Mouse (Mus musculus) forebrain, embryonic 16.5 days (tissue): ENCODE results near the gene Gabbr1. TPM values are rescaled to one million over a fixed set of nuclear protein-coding genes. Genes with fewer than 3 reads are reported as not detected.

Source experiments
- ATAC-seq: fragments of 200-750 bp; cut with Nextera tagmentation; 2 replicates; pipeline ENCODE4 v1.8.0; 2017; ENCODE audit warnings: mild to moderate bottlenecking, moderate library complexity
- H3K27ac ChIP-seq: fragments of 300-500 bp; sonication (generic); 2 replicates; pipeline ENCODE4 v1.5.1; 2014; ENCODE audit warnings: low read length, control low read depth
- H3K27me3 ChIP-seq: fragments of 300-500 bp; sonication (generic); replicated peaks from 2 replicates; pipeline ENCODE4 v1.6.1; 2014; ENCODE audit warnings: low read length; ENCODE audit not compliant: control insufficient read depth, insufficient read depth
- H3K36me3 ChIP-seq: fragments of 300-500 bp; sonication (generic); 2 replicates; pipeline ENCODE4 v1.6.1; 2014; ENCODE audit not compliant: control insufficient read depth, insufficient read depth
- H3K4me1 ChIP-seq: fragments of 300-500 bp; sonication (generic); replicated peaks from 2 replicates; pipeline ENCODE4 v1.6.1; 2014; ENCODE audit warnings: low read length; ENCODE audit not compliant: control insufficient read depth, insufficient read depth
- H3K4me2 ChIP-seq: fragments of 300-500 bp; sonication (generic); 2 replicates; pipeline ENCODE4 v1.6.1; 2014; ENCODE audit warnings: mild to moderate bottlenecking, low read length, control low read depth
- H3K4me3 ChIP-seq: fragments of 300-500 bp; sonication (generic); replicated peaks from 2 replicates; pipeline ENCODE4 v1.5.1; 2014; ENCODE audit warnings: mild to moderate bottlenecking, low read length, control low read depth
- H3K9ac ChIP-seq: fragments of 300-500 bp; sonication (generic); replicated peaks from 2 replicates; pipeline ENCODE4 v1.6.1; 2014; ENCODE audit warnings: low read depth, low read length, control low read depth
- H3K9me3 ChIP-seq: fragments of 300-500 bp; sonication (generic); 2 replicates; pipeline ENCODE4 v1.6.1; 2016; ENCODE audit warnings: low read length; ENCODE audit not compliant: control insufficient read depth
- WGBS: fragments of 180-500 bp; shearing (Covaris S2); extraction: QIAGEN DNeasy Blood & Tissue Kit; methylation state at CpG from one replicate; pipeline ENCODE4 v1.1.7; 2014; 5-methylcytosine and 5-hydroxymethylcytosine counted together
- polyA plus RNA-seq: library from polyadenylated mRNA; unstranded; fragments of >200 nt; fragmentation: Nextera tagmentation; extraction: Ambion mirVana; gene quantifications from 2 replicates; pipeline ENCODE4 v1.2.1, GENCODE M21; 2015

Gene Gabbr1
- polyA plus RNA-seq, 1 experiment from 2014 or later = 58.6 TPM

DNA sequence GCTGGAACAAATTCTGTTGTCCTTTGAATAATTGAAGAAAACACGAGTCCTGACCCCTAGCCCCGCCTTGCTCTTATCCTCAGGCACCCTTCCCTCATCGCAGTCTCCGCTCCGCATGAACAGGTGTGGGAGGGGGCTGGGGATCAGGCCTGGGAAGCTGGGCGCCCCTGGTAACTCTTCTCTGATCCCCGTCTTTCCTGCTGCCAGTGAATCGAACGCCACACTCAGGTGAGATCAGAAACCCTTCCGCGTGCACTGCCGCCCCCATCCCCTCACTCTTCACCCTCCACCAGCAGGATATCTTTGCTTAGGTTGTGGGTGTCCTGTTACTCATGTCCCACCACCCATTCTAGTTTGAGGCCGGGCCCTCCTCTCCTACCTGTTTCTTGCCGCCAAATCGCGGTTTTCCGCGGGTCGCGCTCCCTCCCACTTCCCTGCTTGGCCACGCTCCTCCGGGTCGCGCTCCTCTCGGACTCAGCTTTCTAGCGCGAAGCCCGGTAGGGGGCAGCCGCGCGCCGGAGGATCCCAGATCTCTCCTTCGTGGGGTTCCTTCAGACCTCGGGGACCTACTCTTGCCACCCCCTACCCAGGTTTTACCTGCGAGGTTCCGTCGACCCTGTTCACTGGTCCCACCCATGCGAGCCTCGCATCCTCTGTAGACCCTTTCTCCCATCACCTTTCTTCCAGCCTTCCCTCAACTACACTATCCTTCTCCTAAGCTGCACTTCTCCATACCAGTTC lies 4.0 kb downstream of the Gabbr1 start:
- H3K9me3 ChIP-seq = no peaks in the 10 kb centered on the region
- peak; percentile 13 for ATAC-seq
- peaks cover 57% of the 10 kb centered on the region for H3K4me1 ChIP-seq
- peak overlapping the region; percentile 71 for H3K4me2 ChIP-seq
- H3K27me3 ChIP-seq = no peaks in the 10 kb centered on the region
- H3K27ac ChIP-seq = peak overlapping the region; percentile 51
- WGBS = 3% methylated on average over 39 of the region's 39 CpGs
- H3K36me3 ChIP-seq = peaks cover 2% of the 10 kb centered on the region; the same call in 1 of the 2 replicates
- peak overlapping the region; percentile 91 for H3K9ac ChIP-seq
- H3K4me3 ChIP-seq = peak overlapping the region; percentile 80

DNA sequence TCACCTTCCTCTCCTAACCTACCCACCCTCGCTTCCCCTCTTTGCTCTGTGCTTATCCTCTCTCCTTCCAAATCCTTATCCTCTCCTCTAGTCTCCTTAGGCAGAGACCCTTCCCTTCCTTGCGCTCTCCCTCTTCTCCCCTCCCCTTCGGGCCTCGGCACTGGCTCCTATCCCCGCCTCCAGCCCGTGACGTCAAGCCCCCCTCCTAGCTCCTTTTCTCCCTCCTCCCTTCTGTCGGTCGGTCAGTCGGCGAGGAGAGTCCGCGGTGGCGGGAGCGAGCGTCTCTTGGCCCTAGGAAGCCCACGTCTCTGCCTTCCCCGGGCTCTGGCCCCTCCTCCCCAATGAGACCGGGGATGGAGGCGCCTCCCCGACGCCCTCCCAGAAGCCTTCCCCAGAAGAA lies 4.6 kb downstream of the Gabbr1 start:
- no peaks in the 10 kb centered on the region for H3K9me3 ChIP-seq
- H3K9ac ChIP-seq = peak overlapping the region; percentile 91
- H3K4me3 ChIP-seq = peak overlapping the region; percentile 80
- peak overlapping the region; percentile 71 for H3K4me2 ChIP-seq
- H3K27me3 ChIP-seq = no peaks in the 10 kb centered on the region
- H3K36me3 ChIP-seq = peaks cover 5% of the 10 kb centered on the region; the same call in 1 of the 2 replicates
- WGBS = 2% methylated on average over 22 of the region's 22 CpGs
- peaks cover 53% of the 10 kb centered on the region for H3K4me1 ChIP-seq
- peak; percentile 63 for ATAC-seq
- H3K27ac ChIP-seq = peak overlapping the region; percentile 51

DNA sequence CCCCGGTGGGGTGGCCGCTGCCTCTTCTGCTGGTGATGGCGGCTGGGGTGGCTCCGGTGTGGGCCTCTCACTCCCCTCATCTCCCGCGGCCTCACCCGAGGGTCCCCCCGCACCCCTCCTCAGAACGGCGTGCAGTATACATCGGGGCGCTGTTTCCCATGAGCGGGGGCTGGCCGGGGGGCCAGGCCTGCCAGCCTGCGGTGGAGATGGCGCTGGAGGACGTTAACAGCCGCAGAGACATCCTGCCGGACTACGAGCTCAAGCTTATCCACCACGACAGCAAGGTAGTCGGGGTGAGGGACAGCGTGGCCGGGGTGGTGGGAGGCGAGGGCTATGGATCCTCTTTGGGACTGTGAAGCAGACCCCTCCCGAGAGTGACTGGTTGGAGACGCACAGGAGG lies 5.1 kb downstream of the Gabbr1 start:
- peak overlapping the region; percentile 71 for H3K4me2 ChIP-seq
- ATAC-seq = peak; percentile 36
- H3K27me3 ChIP-seq = no peaks in the 10 kb centered on the region
- WGBS = 1% methylated on average over 24 of the region's 27 CpGs
- peak overlapping the region; percentile 91 for H3K9ac ChIP-seq
- H3K36me3 ChIP-seq = peaks cover 5% of the 10 kb centered on the region; the same call in 1 of the 2 replicates
- peak overlapping the region; percentile 51 for H3K27ac ChIP-seq
- peak overlapping the region; percentile 80 for H3K4me3 ChIP-seq
- H3K9me3 ChIP-seq = no peaks in the 10 kb centered on the region
- peaks cover 53% of the 10 kb centered on the region for H3K4me1 ChIP-seq

DNA sequence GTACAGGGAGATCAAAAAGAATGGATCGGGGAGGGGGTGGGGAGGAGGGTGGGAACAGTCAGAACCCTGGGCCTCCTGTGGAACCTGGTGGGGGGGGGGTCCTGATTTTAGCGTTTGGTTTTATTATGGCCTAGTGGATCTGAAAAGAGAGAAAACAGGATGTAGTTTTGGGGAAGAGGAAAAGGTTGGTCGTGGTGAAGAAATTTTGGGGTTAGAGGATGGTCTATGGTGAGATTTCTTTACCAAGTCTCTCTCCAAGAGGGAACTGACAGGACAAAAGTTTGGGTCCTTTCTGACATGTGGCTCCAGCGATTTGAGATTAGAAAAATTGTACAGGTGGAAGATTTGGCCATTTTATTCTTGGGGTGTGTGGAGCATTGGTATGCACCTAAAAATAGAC lies 6.0 kb downstream of the Gabbr1 start:
- Histone ChIP-seq H3K9me3 (no peaks in the 10 kb centered on the region), H3K4me3 (peak overlapping the region; percentile 80), H3K4me1 (peaks cover 54% of the 10 kb centered on the region), H3K36me3 (peaks cover 13% of the 10 kb centered on the region; the same call in 1 of the 2 replicates), H3K27ac (no peak overlapping the region), H3K9ac (peak overlapping the region; percentile 91), H3K4me2 (peak overlapping the region; percentile 71), H3K27me3 (no peaks in the 10 kb centered on the region)
- ATAC-seq = no peak
- WGBS = 48% methylated on average over 4 of the region's 4 CpGs

DNA sequence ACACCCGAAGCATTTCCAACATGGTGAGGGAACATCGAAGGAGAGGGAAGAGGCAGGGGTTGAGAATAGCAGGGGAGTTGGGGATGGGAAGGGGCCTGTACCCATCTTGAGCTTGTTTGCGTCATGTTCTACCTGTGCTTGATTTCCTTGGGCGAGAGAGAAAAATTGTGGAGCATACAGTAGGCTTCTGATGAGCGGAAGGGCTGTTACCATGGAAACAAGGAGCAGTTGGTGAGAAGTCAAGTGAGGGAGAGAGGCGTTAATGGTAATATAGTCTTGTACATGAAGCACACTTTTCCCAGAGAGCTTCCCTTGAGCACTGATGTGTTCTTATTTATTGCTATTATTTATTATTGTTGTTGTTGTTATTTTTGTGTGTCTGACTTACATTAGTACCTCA lies 11.2 kb downstream of the Gabbr1 start:
- Histone ChIP-seq H3K27me3 (no peaks in the 10 kb centered on the region), H3K4me2 (no peak overlapping the region), H3K36me3 (peaks cover 28% of the 10 kb centered on the region), H3K4me3 (no peak overlapping the region), H3K9ac (no peak overlapping the region), H3K4me1 (peaks cover 27% of the 10 kb centered on the region), H3K27ac (no peak overlapping the region), H3K9me3 (no peaks in the 10 kb centered on the region)
- ATAC-seq = peak; percentile 51
- WGBS = 70% methylated on average over 6 of the region's 6 CpGs

DNA sequence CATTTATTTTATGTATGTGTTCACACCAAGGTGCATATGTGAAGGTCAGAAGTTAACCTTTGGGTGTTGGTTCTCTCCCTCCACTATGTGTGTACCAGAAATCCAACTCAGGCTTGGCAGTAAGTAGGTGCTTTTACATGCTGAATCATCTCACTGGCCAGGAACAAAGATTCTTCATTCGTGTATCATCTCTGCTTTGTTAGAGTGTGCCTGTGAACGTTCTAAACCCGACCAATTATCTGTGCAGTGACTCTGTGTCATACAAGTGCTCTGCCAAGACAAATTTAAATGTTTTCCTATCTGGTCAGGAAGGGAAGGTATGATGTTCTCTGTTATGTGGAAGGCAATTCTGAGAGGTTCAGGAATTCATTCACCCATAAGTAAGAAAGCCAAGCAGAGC lies 15.7 kb downstream of the Gabbr1 start:
- ATAC-seq = no peak
- WGBS = 38% methylated on average over 3 of the region's 3 CpGs
- no peak overlapping the region; the same call in 1 of the 2 replicates for H3K27ac ChIP-seq
- H3K9ac ChIP-seq = no peak overlapping the region
- H3K27me3 ChIP-seq = no peaks in the 10 kb centered on the region
- no peak overlapping the region for H3K4me3 ChIP-seq
- peaks cover 27% of the 10 kb centered on the region for H3K4me1 ChIP-seq
- no peaks in the 10 kb centered on the region for H3K9me3 ChIP-seq
- no peak overlapping the region for H3K4me2 ChIP-seq
- peaks cover 36% of the 10 kb centered on the region for H3K36me3 ChIP-seq

DNA sequence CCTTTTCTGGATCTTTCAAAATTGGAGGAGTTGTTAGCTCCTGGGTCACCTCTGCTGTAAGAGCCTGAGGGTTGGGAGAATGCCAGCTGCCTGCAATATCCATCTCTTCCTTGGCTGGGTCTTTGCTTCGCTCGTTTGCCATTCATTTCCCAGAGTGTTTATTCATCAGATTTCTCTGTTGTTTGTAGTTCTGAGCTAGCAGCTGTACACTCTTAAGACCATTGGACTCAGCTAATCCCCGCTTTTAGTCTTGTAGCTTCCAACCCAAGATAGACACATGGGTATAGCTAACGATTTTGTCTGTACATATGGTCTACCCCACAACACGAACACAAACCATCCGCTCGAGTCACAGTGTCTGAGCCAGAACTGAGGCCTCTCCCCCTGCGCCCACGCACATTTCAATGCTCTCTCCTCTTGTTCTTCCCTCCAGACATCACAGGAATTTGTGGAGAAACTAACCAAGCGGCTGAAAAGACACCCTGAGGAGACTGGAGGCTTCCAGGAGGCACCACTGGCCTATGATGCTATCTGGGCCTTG lies 16.4 kb downstream of the Gabbr1 start:
- Histone ChIP-seq H3K4me1 (peaks cover 23% of the 10 kb centered on the region), H3K36me3 (peaks cover 38% of the 10 kb centered on the region), H3K4me2 (no peak overlapping the region), H3K27ac (peak overlapping the region; percentile 28), H3K9me3 (no peaks in the 10 kb centered on the region), H3K27me3 (no peaks in the 10 kb centered on the region), H3K4me3 (no peak overlapping the region), H3K9ac (no peak overlapping the region)
- peak; percentile 46 for ATAC-seq
- WGBS = 37% methylated on average over 10 of the region's 10 CpGs

DNA sequence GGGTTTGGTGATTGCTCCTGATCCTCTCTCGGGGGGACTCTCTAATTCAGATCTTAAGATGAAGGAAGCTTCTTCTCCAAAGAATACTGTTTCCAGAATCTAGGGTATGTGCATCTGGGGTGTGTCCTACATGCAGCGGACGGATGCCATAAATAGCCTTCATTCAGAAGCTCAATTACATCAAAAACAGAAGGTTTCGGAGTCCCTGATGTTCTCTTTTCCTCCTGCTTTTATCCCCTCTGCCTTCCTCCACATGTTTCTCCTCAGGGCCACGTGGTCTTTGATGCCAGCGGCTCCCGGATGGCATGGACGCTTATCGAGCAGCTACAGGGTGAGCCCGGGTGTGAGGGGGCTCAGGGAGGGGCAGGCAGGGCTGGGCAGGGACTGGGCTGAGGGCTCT lies 17.3 kb downstream of the Gabbr1 start:
- H3K4me2 ChIP-seq = no peak overlapping the region
- WGBS = 63% methylated on average over 10 of the region's 10 CpGs
- no peak overlapping the region for H3K9ac ChIP-seq
- H3K4me1 ChIP-seq = peaks cover 23% of the 10 kb centered on the region
- no peak overlapping the region for H3K4me3 ChIP-seq
- no peaks in the 10 kb centered on the region for H3K27me3 ChIP-seq
- ATAC-seq = no peak
- H3K36me3 ChIP-seq = peaks cover 45% of the 10 kb centered on the region
- no peaks in the 10 kb centered on the region for H3K9me3 ChIP-seq
- no peak overlapping the region for H3K27ac ChIP-seq

DNA sequence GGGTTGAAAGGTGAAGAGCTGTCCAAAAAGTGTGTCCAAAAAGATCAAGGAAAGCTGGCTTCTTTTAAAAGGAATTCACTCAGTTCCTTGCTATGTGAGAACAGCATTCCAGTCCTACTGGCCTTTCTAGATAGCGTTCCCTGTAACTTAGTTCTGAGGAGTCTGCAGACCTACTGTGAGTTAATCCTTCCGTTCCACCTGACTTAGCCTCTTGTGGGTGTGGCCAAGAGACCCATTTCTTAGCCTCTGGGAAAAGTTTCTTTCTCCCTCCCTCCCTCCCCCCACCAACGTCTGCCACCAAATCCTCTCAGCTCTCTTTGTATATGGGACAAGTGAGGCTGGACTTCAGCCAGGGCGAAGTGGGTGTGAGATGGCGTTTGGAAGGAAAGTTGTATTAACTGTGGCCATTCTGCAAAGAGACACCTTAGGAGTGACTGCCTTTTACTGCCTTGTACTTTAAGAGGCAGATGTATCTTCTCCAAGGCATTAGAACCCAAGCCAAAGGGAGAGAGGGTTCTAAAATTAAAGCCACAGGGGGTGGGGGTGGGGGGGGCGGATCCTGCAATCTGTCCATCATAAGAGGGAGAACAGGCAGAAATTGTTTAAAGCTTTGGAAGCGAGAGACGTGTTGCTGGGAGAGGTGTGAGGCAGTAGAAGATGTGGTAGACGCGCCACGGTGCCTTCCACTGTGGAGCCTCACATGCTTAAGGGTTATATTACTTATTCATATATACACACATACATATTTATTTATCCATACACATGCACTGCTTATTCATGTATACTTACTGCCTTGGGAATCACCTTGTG lies 18.1 kb downstream of the Gabbr1 start:
- WGBS = 39% methylated on average over 11 of the region's 11 CpGs
- Histone ChIP-seq H3K27me3 (no peaks in the 10 kb centered on the region), H3K9ac (no peak overlapping the region), H3K4me2 (no peak overlapping the region), H3K9me3 (no peaks in the 10 kb centered on the region), H3K4me1 (peaks cover 23% of the 10 kb centered on the region), H3K27ac (peak overlapping the region; percentile 14; the same call in 1 of the 2 replicates), H3K4me3 (no peak overlapping the region), H3K36me3 (peaks cover 46% of the 10 kb centered on the region)
- peak; percentile 30; the same call in 1 of the 2 replicates for ATAC-seq
